Mouse (Mus musculus) B cell, adult 2 months (primary cell): Measurements from ENCODE around the gene Tppp3.

ENCODE experiments used
- DNase-seq, 2 experiments: peaks; one replicate each; pipeline ENCODE4 v3.0.0; 2022

The Tppp3 gene

DNA sequence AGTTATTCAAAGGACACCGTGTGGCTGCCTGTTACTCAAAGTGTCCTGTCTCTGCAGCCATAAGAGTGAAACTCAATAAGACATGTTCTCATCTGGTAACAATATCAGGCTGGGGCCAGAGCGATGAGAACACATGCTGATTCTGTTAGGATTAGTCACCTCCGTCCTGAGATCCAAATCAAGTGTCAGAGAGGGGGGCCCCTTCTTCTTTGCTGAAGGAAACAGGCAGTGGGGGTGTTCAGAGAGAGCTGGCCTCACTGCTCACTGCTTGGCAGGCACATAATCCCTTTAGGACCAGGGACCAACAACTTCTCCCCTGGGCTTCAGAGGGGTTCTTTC, 12.7 kb upstream of the Tppp3 start:
- DNase-seq, result no peak

DNA sequence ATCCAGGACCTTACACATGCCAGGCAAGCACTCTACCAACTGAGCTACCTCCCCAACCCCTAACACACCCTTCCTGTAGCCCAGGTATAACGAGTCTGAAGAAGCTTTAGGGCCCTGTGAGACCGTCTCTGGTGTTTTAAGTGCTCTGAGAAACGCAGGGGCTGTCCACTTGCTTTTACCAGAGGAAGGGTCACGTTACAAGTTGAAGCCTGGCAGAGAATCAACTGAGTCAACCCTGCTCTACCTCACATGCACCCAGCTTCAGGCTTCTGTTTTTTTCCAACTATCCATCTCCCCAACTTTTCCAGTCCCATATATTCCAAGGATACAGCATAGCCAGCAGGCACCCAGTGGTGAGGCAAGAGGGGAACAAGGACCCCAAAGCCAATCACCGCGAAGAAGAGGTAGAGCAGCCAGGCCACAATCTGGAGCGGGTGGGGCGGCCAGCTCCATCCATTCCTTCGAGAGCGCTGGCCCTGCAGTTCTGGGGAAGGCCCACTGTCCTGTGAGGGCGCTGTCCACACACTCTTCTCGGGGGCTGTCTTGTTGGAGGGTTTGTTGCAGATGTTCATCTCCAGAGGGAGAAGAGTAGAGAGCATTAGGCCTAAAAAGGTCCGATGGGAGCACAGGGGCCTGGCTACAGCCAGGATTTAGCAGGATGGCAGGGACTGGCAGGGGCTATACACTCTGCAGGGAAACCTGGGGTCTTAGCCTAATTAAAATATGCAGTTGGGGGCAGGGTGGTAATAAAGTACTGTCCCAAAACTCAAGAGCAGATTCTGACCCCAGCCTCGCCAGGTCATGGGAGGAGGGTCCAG, 12.1 kb upstream of the Tppp3 start:
- DNase-seq, result no peak

- DNase-seq, result no peak
Observed at GRCm38 (mm10) chr8:105482123-105482522, 10.8 kb upstream of the Tppp3 start.

GRCm38 (mm10) chr8:105481453-105481852, 10.1 kb upstream of the Tppp3 start:
- peak; percentile 61 to 63 for DNase-seq

DNA sequence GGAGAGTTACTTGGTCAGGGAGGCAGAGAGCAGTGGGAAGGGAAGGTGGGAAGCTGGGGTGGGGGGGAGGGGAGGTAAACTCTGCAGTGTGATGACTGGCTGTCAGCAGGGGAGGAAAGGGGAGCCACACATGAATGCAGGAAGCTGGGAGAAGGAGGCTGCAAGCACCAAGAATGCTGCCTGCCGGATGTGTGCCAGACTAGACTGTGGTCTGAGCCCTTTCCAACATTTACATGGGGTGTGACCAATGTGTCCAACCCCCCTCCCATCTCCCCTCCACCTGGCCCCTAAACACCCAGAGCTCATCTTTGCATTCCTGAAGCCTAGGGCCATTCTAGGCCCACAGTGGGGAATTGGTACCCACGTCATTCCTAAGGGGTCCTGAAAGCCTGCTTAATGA, 9.7 kb upstream of the Tppp3 start:
- DNase-seq, result no peak

DNA sequence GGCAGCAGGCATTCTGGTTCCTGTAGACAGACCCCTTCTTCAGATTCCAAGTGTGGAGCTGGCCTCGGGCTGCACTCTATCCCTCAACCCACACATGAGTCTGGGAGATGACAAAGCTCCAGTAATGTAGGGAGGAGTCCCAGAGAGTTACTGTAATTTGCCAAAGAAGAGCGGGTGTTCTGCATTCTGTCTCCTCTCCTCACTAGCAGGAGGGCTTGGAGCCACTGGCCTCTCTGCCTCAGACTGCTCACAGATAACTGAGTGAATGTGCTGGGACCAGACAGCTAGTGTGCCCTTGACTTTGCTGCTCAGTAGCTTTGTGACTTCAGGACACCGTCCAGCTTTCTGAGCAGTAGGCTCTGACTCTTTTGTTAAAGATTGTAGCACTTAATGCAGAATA, 6.5 kb upstream of the Tppp3 start:
- no peak for DNase-seq

- peak; percentile 34 to 42 for DNase-seq
Observed at GRCm38 (mm10) chr8:105476628-105477413, 5.5 kb upstream of the Tppp3 start.

GRCm38 (mm10) chr8:105476161-105476560, 4.8 kb upstream of the Tppp3 start:
- no peak for DNase-seq

GRCm38 (mm10) chr8:105475742-105476141, 4.4 kb upstream of the Tppp3 start:
- no peak for DNase-seq

DNA sequence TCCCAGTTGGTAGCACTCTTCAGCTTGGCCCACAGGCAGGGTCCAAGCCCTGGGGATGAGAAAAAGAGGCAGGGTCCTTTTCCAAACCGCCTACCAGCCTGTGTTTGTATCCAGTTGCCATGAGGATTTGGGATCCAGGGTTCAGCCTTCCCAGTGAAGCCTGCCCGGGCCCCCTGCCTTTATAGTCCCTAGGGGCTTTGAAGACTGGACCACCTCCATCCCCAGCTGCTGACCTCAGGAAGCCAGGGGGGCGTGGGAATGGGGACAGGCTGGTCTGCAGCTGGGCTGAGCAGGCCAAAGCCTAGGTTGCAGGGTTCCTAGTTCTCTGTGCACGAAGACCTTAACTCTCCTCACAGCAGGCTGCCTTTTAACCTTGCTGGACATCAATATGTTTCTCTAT, 3.9 kb upstream of the Tppp3 start:
- no peak for DNase-seq

DNA sequence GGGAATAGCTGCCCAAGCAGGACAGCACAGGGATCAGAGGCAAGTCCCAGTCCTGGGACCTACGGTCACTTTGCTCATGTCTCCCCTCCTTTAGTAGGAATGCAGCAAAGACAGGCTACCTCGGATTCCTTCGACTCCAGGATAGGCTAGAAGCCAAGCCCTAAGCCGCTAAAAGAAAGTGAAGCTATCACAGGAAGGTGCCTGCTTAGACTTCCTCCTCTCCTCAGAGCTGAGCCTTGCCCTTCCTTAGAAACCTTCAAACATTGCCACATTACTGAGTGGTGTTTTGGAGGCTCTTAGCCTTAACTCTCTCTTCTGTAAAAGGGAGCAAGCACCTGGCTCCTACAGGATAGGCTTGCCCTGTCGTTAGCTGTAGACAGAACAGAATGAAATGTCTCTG, 3.4 kb upstream of the Tppp3 start:
- DNase-seq, result no peak

- DNase-seq, result no peak
Observed at GRCm38 (mm10) chr8:105473816-105474606, 2.7 kb upstream of the Tppp3 start.

DNA sequence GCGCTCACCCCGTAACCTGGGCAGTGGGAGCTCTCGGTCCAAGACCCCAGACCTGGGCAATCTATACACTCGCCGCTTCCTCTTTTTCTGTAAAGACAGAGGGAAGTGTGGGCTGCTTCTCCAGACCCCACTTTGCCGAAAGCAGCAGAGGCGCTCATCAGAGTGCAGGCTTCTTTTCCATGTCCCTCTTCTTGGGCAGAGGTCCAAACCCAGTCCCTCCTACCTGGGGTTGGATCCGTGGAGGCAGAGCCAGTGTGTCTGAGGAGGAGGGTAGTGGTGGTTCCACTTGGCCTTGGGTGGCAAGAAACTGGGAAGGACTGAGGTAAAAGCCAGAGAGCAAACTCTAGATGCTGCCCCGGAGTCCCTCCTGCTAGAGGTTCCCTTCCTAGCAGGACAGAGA, 1.7 kb upstream of the Tppp3 start:
- DNase-seq, result no peak

- no peak for DNase-seq
Observed at GRCm38 (mm10) chr8:105472414-105472932, 1.1 kb upstream of the Tppp3 start.

- DNase-seq, result no peak
Observed at GRCm38 (mm10) chr8:105470681-105471313, 529 bp downstream of the Tppp3 start.

- no peak for DNase-seq
Observed at GRCm38 (mm10) chr8:105470262-105470661, 1.1 kb downstream of the Tppp3 start.

DNA sequence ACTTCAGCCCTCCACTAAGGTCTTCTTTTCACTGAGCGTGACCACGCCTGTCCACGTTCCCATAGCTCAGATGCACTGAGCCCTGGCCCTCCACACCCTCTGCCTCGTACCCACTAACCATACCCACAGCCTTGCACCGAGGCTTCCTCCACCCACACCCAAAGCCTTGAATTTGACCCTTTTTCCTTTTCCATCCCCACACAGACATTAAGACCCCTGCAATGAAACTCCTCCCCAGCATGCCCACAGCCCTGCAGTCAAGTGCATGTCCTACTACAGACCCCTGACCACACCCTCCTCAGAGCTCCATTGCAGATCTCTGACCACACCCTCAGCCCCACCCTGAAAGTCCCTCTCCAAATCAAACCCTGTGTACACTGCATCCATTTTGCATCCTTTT, 1.5 kb downstream of the Tppp3 start:
- DNase-seq, result no peak

GRCm38 (mm10) chr8:105469041-105469695, 2.2 kb downstream of the Tppp3 start:
- no peak for DNase-seq

- no peak for DNase-seq
Observed at GRCm38 (mm10) chr8:105468002-105468720, 3.2 kb downstream of the Tppp3 start.

DNA sequence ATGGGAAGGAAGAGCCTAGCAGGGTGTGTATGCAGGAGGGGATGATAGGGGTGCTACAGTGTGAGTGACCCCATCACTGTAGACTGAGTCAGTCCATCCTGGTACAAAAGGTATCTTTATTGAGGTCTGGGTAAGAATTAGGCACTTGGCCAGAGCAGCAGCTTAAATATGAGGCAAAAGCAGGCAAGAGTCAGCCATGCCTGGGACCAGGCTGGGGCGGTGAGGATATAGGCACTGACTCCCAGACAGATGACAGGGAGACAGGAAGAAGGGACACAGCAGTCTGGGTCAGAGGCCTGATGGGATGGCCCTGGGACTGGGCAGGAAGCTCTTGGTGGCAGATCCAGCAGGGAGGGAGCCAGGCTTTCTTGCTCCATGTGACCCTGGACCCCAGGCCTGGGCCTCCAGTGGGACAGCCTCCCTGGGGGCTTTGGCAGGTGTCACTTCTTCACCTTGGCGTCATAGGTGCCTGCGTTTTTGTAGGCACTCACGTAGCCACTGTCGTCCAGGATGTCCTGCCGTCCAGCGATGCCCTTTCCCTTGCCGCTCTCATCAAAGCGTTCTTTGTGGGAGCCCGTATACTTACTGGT, 3.8 kb downstream of the Tppp3 start:
- no peak for DNase-seq

DNA sequence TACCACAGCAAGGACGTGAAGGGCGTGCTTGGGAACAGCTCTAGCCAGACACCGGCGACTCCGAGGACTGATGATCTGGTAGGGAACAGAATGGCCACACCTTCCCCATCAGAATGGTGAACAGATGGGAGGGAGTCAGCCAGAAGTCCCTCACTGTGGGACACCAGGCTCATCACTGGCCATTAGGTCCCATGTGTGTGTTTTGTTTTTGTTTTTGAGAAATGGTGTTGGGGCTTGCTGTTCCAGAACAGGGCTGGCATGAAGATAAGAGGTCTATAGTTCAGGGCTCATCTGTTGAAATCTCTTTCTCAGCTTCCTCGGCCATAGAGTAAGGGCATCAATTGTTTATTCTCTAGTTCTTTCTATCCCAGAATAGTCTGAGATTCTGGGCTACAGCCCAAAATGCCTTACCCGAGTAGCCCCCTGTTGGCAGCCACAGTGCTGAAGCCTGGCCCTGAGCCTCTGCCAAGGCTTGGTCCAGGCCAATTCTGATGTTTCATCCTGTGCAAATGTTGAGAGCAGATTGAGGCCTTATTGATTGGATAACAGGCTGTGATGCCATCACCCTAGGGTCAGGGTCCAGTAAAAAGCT, 4.5 kb downstream of the Tppp3 start:
- DNase-seq, result no peak
